Mouse (Mus musculus) forelimb bud, embryonic 11.5 days (tissue): ENCODE data around the gene Tm9sf4.

Experiments used
- DNase-seq: peaks from one replicate; pipeline ENCODE4 v3.0.0-alpha.2; 2012; ENCODE audit warnings: low read depth, low spot score

Gene Tm9sf4

DNA sequence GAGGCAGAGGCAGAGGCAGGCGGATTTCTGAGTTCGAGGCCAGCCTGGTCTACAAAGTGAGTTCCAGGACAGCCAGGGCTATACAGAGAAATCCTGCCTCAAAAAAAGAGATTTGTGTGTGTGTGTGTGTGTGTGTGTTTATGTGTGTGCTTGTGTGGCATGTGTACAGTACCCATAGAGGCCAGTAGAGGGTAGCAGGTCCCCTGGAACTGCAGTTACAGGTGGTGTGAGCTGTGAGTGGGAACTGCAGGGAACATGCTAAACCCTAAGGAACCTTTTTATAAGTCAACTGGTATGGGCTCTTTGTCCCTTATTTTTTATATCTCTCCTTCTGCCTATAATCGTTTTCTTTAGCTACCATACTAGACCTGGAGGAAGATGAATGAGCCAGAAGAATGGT, 3.8 kb upstream of the Tm9sf4 start:
- DNase-seq: no peak

DNA sequence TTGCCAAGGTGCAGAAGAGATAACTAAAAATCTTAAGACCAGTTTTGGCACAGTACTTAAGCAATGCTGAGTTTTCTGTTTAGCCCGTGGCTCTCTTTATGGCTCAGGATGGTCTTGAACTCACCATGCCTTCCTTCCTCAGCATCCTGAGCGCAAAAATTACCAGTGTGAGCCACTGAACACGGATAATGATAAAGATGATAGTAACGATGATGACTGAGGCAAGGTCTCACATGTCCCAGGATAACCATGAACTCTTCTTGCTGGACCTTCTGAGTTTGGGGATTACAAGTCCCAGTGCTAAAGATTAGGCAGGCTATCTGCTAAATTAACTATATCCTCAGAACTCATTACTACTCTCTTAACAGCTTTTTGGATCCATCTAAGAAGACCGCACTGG, 970 bp upstream of the Tm9sf4 start:
- no peak for DNase-seq

DNA sequence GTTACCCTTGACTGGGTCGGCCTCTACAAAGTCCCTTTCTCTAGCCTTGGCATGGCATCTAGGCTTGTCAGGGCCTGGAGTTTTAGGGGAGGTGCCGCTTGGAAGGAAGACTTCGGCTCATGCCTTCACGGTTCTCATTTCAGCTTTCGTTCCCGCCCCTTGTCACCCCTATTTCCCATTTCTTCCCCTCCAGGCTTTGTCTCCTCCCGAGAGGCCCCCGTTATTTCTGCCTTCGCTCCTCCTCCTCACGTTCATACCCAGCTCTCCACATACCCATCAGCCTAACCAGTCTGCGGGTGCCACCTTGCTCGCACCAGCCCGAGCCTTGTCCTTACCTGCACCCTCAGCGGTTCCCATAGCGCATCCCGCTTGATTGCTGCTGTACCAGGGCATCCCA, 579 bp downstream of the Tm9sf4 start:
- DNase-seq: no peak

DNA sequence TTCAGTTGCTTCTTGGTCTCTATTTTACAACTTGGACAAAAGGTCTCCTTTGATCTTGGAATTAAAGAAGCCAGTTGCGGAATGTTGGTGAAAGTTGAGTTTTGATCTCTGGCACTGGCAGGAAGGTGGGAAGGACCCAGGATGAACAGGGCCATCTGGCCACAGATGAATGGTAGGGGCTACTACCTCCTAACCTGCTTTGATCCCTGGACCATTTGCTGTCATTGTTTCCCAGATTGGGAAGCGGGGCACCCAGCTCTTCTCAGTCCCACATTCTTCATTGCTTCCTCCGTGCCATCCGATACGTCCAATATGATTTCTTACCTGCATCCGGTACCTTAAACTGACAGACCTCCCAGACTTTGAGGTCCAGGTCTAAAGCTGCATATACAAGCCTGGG, 6.0 kb downstream of the Tm9sf4 start:
- DNase-seq: no peak

DNA sequence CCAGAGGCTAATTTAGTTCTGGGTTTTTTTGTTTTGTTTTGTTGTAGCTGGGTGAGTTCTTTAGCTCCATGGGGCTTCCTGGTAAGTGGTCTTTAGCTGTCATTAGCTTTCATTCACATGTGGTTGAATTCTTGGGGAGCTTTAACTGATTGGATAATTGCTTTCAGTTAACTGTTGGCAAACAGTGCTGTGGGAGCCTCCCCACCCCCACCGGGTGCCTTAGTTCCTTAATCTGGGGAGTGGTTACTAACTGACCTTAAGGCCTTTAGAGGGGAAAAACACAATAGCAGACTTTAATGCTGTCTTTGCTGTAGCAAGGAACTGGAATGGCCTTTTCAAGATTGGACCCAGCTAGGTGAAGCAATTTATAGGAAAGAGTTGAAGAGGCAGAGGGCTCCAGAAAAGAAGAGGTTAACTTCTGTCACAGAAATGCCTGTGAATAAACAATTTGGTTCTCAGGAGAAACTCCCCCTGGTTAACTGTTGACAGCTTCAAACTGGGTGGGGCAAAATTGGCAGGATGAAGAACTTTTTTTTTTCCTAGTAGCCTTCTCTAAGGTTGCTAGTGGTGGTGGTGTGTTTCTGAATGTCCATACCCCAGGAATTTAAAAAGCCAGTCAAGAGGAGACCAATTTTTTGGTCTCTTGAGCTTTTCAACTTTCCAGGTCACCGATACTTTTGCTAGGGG, 7.2 kb downstream of the Tm9sf4 start:
- DNase-seq: no peak

DNA sequence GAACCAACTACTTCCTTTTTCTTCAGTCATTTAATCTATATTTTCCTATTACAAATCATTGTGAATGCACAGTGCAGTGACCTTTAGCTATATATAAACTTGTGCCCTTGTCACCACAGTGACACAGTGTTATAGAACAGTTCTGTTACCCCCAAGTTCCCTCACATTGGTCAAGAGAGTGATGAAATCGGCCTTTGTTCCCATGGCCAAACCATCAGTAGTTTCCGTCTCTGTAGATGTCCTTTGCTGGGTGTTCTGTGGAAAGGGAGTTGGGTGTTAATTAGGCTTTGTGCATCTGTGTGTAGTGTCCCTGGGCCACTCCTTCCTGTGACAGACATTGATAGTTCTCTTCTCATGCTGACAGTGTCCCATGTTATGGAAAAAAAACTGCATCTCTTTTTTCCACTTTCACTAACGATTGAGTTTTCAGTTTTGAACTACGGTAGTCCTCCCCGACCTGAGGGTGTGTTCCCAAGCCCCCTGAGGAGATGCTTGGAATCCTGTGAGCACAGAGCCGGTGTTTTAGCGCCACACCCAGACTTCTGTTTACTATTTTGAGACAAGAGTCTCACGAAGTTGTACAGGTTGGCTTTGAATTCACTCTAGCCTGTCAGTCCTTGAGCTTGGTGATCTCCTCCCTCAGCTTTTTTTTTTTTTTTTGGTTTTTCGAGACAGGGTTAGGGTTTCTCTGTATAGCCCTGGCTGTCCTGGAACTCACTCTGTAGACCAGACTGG, 9.6 kb downstream of the Tm9sf4 start:
- DNase-seq: no peak

DNA sequence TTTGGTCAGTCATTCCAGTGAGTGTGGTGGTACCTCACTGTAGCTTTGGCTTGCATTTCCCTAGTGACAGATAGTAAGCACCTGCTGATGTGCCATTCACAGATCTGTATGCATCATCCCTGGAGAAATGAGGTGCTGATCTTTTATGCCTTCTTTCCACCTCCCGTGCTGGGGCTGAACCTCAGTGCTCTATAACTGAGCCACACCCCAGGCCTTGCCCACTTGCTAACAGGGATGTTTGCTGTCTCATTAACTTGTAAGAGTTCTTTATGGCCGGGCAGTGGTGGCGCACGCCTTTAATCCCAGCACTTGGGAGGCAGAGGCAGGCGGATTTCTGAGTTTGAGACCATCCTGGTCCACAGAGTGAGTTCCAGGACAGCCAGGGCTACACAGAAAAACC, 10.9 kb downstream of the Tm9sf4 start:
- DNase-seq: no peak

DNA sequence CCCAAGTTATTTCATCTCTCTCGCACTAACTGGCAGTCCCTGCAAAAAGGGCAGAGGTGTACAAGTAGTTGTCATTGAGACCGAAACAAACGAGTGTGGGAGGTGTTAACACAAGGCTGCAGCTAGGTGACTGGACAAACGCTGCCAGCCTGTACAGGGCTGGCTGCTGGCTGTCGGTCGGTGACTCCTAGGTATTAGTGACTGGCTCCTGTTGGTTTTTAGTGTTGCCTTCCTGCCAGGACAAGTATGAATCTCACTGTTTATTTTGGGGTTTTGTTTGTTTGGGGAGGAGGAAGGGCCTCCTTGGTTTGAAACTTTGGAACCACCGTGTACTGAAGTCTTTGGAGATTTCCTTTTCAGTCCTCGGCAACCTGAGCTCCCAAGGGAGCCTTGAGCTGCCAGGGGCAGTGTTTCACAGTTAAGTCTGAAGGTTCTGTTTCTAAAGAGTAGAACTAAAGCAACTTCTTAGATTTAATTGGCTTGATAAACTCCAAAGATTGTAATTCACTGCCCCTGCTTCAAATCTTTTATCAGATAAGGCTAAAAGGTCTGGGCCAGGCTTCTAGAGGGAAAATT, 15.0 kb downstream of the Tm9sf4 start:
- DNase-seq: no peak

DNA sequence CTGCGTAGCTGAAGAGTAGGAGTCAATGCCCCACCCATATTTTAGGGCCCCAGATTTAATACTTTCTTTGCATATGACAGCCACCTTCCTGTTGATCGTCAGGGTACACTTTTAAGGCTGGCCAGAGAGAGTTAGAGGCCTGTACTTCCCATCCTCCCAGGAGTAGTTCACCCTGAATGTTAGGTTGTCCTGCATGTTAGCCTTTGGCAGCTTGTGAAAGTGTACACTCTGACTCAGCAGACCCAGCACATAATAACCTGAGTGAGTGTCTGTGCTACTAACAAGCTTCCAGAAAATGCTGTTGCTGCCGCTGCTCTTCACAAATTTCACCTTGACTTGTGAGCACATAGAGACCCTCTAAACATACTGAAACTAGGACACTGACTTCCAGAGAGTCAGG, 16.1 kb downstream of the Tm9sf4 start:
- DNase-seq: no peak

DNA sequence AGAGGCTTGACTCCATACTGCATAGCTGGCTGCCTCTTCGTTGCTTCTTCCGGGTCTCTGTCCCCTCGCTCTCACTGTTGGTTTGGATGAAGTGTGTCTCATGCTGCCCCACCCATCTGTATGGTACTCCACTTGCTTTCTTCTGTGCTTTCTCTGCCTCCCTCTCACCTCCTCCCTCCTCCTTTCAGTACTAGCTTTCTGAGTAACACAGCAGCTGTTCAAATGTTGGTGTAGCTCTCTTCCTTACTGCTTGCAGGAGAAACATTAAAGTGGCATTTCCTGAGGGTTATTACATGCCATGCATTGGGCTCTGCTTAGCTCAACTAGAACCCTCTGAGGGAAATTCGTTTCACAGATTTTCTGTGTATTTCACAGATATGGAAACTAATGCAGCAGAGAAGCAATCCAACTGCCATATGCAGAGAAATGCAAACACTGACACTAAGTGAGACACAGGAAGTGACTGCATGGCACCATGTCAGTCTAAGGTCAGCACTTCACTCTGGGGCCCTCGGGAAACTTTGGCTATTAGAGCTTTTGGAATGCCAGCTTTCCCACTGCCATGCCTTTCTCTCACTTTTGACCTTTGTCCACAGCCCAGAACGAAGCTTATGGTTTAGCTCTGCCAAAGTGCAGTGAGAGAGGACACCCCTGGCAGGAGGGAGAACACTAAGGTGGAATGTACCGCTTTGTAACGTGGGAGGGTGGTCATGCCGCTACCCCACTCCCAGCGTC, 18.2 kb downstream of the Tm9sf4 start:
- no peak for DNase-seq

DNA sequence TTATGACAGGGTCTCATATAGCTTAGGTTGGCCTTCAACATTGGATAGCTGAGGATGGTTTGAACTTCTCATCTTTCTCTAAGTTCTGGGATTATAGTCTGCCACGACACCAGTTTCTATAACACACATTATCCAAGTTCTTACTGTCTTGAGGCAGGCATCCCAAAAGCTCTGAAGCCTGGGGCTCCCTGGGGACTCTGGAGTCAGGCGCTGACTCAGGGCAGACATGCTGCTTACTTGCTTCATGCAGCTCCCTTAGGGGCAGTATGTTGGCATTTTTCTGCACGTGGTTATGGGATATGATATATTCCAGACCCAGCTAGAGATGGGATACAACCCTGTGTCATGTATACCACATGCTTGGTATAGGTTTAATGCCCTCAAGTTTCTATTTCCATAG, 18.9 kb downstream of the Tm9sf4 start:
- no peak for DNase-seq

DNA sequence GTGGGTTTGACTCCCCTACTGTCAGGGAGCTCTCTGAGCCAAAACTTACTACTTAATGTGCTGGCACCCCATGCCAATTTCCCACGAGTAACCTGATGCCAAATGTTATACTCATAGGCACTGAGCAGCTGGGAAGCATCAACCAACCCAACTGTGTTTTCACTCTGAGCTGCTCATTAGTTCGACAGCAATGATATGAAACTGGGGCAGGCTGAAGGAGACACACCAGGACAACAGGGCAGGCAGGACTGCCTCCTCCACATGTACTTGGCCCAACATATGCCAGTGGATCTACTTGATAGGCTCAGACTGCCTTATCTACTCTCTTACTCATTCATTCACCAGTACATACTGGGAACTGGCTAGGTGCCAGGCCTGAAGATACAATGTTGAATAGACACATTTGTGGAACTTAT, 25.1 kb downstream of the Tm9sf4 start:
- DNase-seq: no peak

DNA sequence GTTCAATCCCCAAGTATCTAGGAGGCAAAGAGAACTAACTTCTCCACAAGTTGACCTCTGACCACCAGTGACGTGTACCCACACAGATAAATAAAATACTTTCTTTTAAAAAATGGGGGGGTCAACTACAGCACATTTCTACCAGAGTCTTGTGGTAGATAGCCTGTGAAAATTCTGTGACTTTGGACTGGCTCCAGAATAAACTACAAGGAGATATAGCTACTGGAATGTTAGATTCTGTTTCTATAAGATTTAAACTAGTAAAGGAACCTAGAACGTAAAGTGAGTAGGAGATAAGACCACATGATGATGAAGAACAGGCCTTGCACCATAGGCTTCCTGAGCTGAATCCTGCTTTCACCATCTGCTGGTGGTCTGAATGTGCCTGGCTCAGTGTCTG, 26.7 kb downstream of the Tm9sf4 start:
- no peak for DNase-seq

DNA sequence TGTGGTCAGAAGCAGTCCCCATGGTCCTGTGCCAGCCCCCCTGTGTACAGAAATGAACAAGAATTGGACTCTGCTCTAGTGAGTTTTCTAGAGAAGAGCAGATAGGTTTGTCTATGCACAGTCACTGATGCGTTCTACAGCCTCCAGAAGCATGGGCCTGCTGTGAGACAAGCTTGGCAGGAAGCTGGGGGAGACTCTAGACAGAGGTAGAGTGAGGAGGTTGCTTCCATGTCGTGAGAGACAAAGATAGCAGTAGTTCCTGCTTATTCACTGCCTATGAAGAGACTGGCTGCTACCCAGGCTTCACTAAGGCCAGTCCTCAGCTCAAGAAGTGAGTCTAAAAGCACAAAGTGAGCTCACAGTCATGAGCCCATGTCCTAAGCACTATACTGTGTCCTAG, 30.1 kb downstream of the Tm9sf4 start:
- no peak for DNase-seq

DNA sequence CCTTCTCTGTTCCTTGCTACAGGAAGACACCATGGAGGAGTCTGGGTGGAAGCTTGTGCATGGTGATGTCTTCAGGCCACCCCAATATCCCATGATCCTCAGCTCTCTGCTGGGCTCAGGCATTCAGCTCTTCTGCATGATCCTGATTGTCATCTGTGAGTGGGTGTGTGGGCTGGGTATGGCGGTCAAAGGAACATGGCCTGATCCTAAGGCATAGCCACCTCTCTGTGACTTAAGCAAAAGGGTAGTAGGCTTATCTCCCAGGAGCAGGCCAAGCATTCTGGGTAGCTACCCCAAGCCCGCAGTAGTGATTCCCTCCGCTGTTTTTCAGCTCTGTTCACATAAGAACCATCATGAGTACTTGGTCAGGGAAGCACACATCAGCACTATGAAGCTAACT, 33.2 kb downstream of the Tm9sf4 start:
- DNase-seq: no peak

DNA sequence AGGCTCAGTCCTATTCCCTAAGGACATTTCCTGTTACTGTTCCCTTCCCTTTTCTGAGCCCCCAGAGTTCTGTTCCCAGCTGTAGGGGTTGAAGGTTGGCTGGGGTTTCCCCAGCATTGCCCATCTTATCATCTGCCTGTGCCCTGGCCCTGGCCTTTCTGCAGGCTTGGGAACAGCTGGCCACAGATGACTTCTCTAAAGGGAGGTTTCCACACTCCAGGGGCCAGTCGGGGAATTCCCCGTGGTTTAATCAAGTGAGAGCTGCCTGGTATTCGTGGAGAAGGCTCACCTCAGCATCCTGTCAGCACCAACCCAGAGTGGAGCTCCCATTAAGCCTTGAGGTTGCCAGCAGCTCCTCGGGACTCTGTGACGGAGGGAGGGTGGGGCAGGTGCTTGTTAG, 37.4 kb downstream of the Tm9sf4 start:
- DNase-seq: no peak

DNA sequence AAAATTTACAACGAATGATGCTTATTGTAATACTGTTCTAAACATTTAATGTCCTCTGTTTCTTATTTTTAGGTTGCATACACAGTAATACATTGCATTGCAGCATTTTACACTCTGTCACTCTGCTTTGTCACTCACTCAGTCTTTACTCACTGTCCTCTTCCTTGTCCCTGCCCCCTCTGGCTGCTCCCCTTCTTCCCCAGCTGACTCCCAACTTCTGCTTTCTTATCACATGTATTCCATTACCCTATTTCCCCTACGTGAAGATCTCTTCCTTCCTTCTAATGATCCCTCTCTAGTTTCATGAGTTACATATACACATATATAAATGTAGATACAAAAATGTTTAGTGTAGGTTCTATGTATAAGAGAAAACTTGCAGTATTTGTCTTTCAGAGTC, 38.0 kb downstream of the Tm9sf4 start:
- no peak for DNase-seq

DNA sequence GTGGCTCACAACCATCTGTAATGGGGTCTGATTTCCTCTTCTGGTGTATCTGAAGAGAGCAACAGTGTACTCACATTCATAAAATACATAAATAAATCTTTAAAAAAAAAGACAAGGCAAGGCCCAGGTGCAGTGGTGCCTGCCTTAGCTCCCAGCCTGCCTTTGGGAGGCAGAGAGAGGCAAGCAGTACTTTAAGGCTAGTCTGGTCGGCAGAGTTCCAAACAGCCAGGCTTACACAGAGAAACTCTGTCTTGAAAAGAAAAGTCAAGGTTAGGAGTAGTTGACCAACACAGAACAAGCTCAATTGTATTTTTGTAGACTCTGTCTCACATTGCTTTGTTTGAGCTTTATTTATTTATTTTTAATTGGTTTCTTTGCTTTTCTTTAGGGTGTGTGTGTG, 41.7 kb downstream of the Tm9sf4 start:
- no peak for DNase-seq

DNA sequence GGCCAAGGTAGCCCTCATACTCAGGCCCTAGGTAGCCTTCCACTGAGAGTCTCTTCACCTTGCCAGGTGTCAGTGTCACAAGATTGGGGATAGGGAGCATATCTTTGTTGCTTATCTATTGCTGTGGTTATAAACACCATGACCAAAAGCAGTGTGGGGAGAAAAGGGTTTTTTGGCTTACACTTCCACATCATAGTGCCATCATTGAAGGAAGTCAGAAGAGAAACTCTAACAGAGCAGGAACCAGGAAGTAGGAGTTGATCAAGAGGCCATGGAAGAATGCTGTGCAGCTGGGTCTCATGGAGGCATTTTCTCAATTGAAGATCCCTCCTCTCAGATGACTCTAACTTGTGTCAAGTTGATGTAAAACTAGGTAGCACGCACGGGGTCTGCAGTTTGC, 47.0 kb downstream of the Tm9sf4 start:
- DNase-seq: no peak

DNA sequence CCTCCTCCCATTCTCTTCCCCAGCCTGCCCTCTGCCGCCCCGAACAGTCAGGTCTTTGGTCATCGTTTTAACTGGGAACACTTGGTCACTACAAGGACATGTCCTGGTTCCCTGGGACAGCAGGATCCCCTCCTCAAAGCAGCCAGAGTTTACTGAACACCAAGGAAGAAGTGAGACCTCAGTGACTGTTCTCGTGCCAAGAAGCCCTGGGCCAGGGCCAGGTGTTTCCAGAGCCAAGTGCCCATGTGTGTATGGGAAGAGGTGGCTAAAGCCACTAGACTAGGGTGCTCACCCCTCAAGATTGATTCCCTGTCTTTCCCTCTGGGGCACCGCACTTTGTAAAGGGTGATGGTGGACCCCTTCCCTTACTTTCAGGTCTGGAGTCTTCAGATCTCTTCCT, 48.2 kb downstream of the Tm9sf4 start:
- no peak for DNase-seq

DNA sequence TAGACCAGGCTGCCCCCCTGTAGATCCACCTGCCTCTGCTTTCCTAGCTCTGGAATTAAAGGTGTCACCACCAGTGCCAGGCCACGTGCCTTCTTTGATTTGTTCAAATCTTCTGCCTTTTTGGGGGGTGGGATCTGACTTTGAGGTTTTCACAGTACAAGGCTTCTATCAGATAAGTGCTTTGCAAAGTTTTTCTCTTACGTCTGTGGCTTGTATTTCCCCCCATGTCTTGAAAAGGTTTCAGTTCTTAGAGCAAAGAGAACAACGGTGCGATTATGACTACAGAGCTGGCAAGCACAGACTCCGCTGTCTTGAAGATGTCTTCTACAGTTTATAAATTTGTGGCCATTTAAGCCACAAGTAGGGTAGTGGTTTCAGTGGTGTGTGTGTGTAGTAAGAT, 50.3 kb downstream of the Tm9sf4 start:
- no peak for DNase-seq

DNA sequence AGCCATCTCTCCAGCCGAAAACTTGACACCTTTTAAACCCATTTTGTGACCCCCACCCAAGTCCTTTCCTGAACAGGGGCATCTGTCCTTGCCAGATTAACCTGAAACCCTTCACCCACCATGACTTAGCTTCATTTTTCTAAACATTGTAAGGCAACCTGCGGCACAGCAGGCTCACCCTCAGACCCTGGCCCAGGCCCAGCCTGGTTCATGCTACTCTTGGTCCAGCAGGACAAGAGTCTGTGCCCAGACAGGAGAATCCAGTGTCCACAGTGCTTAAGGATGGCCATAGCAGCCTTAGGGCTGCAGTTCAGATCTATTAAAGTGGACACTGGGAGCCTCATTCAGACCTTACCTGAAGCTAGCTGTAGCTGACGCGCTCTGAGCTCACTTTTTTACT, 52.2 kb downstream of the Tm9sf4 start:
- DNase-seq: no peak
